Mouse (Mus musculus) thymus, postnatal 36 days (tissue): Measurements from ENCODE around the gene Ebf1.

Experiments
- DNase-seq, 2 experiments: peaks; one replicate each; pipeline ENCODE4 v3.0.0; 2022; ENCODE audit warnings: mixed read lengths in 2 of 2

The Ebf1 gene

DNA sequence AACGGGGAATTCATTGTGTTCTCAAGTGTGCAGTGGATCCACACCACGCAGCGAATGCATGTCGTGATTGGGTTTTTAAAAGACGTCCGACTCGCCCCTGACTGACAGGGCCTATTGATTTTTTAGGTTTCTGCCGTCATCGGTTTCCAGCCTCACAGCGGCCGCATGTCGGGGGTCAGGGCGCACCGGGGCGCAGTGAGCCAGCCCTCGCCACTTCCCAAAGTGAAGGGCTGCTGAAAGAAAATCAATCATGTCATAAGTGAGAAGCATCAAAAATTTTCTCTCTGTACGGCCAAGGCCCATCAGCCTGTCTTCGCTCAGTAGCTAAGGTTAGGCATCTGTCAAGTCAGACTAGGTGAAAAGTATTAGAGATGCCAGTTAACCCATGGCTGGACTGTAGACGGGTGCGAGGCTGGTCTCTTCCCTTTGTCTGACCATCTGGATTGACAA is 124.0 kb downstream of the Ebf1 start:
- DNase-seq, result no peak

DNA sequence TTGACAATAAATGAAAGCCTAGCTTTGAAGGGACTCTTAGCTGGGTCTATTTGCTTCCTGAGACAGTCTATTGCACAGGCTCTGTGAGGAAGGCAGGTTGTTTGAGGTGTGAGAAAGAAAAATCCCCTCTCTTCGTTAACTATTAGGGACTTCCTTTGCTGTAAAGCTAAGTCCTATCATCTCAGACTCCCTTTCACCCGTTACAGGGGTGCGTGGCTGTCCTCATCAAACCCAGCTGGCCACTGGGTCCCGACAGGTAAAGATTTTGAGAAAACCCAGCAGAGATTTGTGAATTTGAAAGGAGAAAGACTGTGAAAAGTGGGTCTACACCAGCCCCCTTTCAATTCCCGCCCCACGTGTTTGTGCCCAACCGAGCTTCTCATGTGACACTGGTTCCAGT is 127.3 kb downstream of the Ebf1 start:
- no peak for DNase-seq

GRCm38 (mm10) chr11:44745946-44746345 is 128.8 kb downstream of the Ebf1 start:
- DNase-seq, result no peak

- no peak for DNase-seq
These were observed 129.6 kb downstream of the Ebf1 start for GRCm38 (mm10) chr11:44746731-44747130.

DNA sequence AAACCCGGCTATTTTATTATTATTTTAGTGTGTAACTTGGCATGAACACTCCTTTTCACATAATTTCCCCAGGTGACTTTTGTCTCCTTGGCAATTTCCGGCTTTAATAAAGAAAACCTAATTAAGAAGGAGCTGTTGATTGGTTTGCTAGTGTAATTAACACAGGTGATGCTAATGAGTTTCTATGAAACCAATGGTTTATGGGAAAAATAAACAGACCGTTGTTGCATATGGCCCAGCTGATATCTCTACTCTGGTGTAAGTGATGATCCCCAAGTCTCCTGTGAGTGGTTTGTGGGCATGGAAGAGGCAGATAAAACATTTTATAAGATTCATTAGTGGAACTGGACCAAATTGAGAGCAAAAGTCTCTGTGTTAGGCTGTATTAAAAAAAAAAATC is 132.2 kb downstream of the Ebf1 start:
- no peak for DNase-seq

DNA sequence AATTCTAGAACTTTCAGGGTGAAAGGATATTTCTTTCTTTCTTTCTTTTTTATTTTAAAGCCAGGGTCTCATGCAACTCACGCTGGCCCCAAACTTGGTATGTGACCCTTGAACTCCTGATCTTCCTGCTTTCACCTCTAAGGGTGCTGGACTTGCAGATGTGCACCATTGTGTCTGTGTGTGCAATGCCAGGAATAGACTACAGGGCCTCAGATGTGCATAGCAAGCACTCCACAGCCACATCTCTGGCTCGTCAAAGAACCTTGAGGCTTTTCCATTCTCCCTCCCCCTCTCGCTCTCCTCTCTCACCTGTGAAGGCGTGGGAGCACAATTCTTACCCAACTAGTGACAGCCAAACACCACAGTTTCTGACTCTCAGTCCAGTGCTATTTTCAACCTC is 137.2 kb downstream of the Ebf1 start:
- no peak for DNase-seq

GRCm38 (mm10) chr11:44756321-44756720 is 139.2 kb downstream of the Ebf1 start:
- DNase-seq, result no peak

DNA sequence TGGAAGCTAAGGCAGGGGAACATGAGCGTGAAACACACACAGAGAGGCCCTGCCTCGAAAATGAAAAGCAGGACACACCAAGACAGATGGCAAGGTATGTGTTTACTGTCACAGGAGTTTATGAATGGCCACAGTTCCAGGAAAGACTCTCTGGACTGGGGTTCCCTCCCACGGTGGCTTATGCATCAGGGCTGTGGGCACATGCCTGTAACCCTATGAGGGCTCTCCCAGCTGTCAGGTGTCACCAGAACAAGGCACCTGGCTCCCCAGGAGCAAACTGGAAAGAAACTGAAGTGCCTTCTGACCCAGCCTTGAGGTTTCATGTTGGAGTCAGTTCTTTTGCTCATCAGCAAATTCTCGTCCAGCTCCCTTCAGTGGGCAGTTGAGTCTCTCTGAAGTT is 141.7 kb downstream of the Ebf1 start:
- DNase-seq, result no peak

GRCm38 (mm10) chr11:44761128-44761996 is 144.2 kb downstream of the Ebf1 start:
- DNase-seq, result no peak

GRCm38 (mm10) chr11:44763992-44764835 is 147.1 kb downstream of the Ebf1 start:
- no peak for DNase-seq

DNA sequence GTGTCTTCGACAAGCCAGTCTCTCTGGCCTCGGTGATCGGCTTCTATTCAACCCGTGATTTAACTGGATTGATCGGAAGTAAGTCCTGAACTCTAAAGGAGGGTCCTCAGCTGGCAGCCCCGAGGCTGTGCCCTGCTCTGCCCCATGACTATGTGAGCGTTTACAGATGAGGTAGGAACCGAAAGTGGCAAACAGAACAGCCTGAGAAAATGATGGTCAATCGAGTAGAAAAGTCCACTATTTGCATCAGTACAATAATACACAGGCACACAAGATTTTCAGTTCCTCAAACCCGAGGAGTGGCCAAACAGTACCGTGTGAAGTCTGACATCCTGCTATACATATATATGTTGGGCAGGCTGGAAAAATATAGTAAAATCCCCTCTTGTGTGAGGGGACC is 147.9 kb downstream of the Ebf1 start:
- DNase-seq, result no peak

DNA sequence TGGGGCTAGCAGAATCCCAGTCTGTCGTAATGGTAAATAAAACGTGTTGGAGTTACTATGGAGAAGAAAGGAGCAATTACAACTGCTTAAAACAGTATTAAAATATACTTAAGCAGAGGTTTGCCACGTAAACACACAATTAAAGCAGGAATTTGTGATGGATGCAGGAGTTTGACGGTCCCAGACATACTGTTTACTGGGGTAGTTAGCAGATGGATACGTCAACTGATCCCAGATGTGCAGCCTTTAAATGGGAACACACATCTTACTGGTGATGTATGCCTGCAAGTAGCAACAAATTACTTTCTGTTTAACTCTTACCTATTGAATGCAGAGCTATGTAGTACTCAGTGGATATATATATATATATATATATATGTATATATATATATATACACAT is 149.1 kb downstream of the Ebf1 start:
- no peak for DNase-seq

DNA sequence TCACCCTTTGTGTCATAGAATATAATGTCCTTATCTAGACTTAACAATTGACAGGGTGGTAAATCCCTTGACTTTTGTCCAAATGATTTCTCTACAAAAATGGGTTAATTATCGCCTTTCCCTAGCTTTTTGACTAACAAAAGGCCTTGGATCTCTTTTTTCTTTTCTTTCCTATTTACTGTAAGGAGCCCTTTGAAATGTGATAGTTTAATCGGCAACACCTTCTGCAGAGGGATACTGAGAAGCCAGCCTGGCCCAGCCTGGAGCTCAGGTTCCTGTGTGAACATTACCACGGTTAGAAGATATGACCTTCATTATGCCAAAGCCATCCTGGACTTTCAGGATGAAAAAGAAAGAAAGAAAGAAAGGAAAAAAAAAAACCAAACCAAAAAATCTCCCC is 150.2 kb downstream of the Ebf1 start:
- no peak for DNase-seq

DNA sequence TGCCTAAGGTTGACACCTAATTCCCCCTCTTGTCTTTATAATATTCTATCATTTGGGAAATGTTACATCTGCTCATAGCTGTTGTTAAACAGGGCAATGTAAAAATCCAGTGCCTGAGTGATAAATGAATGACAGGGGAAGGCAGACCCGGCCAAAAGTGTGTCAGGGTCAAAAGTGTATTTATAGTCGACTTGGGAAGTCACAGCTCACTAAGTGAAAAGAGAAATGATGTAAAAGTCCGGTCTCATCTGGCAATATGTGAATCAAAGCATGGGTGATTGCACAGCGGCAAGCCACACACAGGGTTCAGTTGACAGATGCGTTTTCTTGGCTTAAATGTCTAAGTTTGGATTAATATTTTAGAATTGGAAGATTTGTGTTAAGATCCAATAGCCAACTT is 151.2 kb downstream of the Ebf1 start:
- no peak for DNase-seq

- DNase-seq, result no peak
These were observed 154.0 kb downstream of the Ebf1 start for GRCm38 (mm10) chr11:44770989-44771564.

DNA sequence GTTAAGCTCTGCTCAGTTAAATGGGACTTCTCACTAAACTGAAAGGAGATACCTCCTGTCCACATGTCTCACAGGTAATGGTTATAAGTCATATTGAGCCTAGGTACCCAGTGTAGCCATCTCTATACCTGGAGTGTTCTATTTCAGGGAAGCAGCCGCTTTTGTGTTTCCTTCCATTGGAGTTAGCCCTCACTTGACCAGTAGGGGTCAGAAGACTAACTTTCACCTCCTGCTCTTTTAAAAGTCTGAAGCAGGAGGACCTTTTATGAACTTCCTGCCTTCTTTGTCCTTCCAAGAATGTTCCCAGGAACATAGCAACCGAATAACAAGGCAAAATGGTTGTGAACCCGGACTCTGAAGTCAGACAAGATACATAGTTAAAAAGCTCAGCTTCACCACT is 157.3 kb downstream of the Ebf1 start:
- no peak for DNase-seq

GRCm38 (mm10) chr11:44775549-44775948 is 158.4 kb downstream of the Ebf1 start:
- no peak for DNase-seq

- DNase-seq, result no peak
These were observed 159.4 kb downstream of the Ebf1 start for GRCm38 (mm10) chr11:44776556-44776955.

DNA sequence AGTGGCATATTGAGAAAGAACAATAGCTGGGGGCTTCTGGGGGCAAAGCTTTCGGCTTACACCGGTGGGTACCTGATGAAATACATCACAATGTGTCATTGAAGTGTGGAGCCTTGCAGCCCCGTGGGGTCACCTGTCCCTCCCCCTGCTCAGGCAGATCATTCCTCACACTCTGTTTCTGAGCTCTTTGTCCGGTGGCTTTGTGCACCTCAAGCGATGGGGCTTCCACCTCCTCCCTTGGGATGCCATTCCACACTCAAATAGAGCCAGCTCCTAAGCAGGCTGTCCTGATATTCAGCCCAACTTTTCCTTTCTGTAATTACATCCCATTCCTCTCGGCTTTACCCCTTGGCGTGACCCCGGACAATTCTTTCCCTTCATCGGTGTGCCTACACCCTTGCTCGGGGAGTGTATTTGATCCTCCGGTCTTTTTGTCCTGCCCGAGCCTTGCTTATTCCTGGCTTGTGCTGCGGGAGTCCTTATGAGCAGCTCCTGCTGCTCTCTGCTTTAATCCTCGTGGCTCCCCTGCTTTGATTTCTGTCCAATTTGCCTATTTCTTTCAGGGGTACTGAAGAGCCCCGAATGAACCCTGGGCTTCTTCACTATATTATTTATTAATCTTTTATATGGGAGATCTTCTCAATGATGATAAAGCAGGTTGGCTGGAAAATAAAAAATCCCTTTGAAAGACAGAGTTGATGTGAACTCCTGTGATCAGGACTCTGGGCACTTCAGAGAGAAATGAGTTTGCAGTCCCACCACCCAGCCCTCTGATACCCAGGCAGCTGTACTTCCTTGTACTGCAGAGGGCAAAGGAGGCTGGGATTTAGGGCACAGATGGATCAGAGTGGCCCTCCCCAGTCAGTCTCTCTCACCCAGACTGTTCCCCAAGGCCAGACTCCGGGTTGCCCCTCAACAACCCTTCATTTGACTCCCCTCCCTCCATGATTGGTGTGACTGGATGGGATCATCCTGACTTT is 160.5 kb downstream of the Ebf1 start:
- no peak for DNase-seq

DNA sequence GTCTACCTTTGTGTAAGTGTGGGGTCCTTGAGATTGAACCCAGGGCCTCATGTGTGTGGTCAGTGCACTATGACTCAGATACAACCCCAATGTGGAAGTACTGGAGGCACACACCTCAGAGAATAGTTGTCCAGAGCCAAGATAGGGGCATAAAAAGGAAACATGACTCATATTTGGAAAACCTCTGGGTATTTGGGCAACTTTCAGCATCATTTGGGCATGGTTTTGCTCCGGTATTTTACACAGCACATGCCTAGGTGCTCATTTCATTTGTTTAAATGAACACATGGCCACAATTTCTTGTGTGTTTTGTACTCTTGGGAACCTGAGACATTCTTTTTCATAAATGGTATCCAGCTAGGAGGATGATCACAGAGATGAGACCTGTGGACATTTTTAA is 161.9 kb downstream of the Ebf1 start:
- DNase-seq, result no peak

- DNase-seq, result no peak
These were observed 167.3 kb downstream of the Ebf1 start for GRCm38 (mm10) chr11:44784255-44785029.

GRCm38 (mm10) chr11:44785063-44785462 is 167.9 kb downstream of the Ebf1 start:
- DNase-seq, result no peak
